ENCODE assay signal across 12 mouse cellular contexts in genomic region chr1:43360291-43360690, GRCm38 (mm10).
A peak's percentile ranks its signal among the peaks of the same experiment; 100 is the strongest.
DNase-seq lines count a peak whose midpoint lies in the region; ATAC-seq and TF ChIP-seq lines count a peak whose summit lies in the region.
"Had no signal": no experiment of that assay in that cellular context is flagged by ENCODE, and none has a peak within 500 bp of the region (broad histone marks: within the 10 kb centered on the region; RNA-seq: fewer than 3 reads in every experiment).

No protein-coding gene starts in this region.

- H3K9me3 ChIP-seq in forebrain, embryonic 10.5 days = no peaks in the 10 kb centered on the region
- H3K9me3 ChIP-seq in forebrain, embryonic 12.5 days = no peaks in the 10 kb centered on the region
- H3K9me3 ChIP-seq in midbrain, embryonic 12.5 days = no peaks in the 10 kb centered on the region
- no peaks in the 10 kb centered on the region for H3K9me3 ChIP-seq in midbrain, embryonic 13.5 days
- H3K9me3 ChIP-seq in lung, embryonic 14.5 days (ENCODE audit: low read depth, low read length) = no peaks in the 10 kb centered on the region
- H3K9me3 ChIP-seq in neural tube, embryonic 15.5 days (replicated peaks) = no peaks in the 10 kb centered on the region

- no peak for TF ChIP-seq CTCF in lung, embryonic 14.5 days (IDR thresholded peaks at IDR 0.05; ENCODE audit: low read depth)

- peaks cover 27% of the 10 kb centered on the region for H3K4me1 ChIP-seq in forebrain, embryonic 10.5 days
- H3K4me1 ChIP-seq in forebrain, embryonic 12.5 days = peaks cover 19% of the 10 kb centered on the region
- H3K4me1 ChIP-seq in midbrain, embryonic 12.5 days = peaks cover 25% of the 10 kb centered on the region
- H3K4me1 ChIP-seq in midbrain, embryonic 13.5 days (replicated peaks) = peaks cover 18% of the 10 kb centered on the region
- peaks cover 18% of the 10 kb centered on the region for H3K4me1 ChIP-seq in lung, embryonic 14.5 days (ENCODE audit: insufficient read depth)
- H3K4me1 ChIP-seq in neural tube, embryonic 15.5 days = peaks cover 21% of the 10 kb centered on the region

- H3K4me2 ChIP-seq in forebrain, embryonic 12.5 days = no peak overlapping the region
- H3K4me2 ChIP-seq in midbrain, embryonic 12.5 days (replicated peaks) = no peak overlapping the region
- H3K4me2 ChIP-seq in midbrain, embryonic 13.5 days (replicated peaks) = no peak overlapping the region
- H3K4me2 ChIP-seq in lung, embryonic 14.5 days = peak overlapping the region; percentile 18; the same call in 1 of the 2 replicates
- H3K4me2 ChIP-seq in neural tube, embryonic 15.5 days = no peak overlapping the region; the same call in 1 of the 2 replicates

- ATAC-seq in forebrain, embryonic 12.5 days (ENCODE audit: low FRiP score) = no peak
- ATAC-seq in midbrain, embryonic 12.5 days (ENCODE audit: low FRiP score, low read depth) = no peak
- ATAC-seq in midbrain, embryonic 13.5 days = no peak
- peak; percentile 75 for ATAC-seq in lung, embryonic 14.5 days (ENCODE audit: insufficient read depth)
- ATAC-seq in neural tube, embryonic 15.5 days (ENCODE audit: low FRiP score) = peak; percentile 16; the same call in 1 of the 2 replicates
- ATAC-seq in megakaryocyte progenitor cell, adult 5-6 weeks (replicated peaks; ENCODE audit: poor library complexity) = no peak

- 73% methylated on average over 8 of the region's 8 CpGs for WGBS in forebrain, embryonic 10.5 days
- WGBS in forebrain, embryonic 12.5 days = 64% methylated on average over 8 of the region's 8 CpGs
- 52% methylated on average over 8 of the region's 8 CpGs for WGBS in midbrain, embryonic 12.5 days
- 50% methylated on average over 8 of the region's 8 CpGs for whole genome bisulfite sequencing in midbrain, embryonic 13.5 days
- WGBS in lung, embryonic 14.5 days = 10% methylated on average over 8 of the region's 8 CpGs
- 13% methylated on average over 8 of the region's 8 CpGs for WGBS in neural tube, embryonic 15.5 days

- no peak overlapping the region for H3K9ac ChIP-seq in forebrain, embryonic 12.5 days
- H3K9ac ChIP-seq in midbrain, embryonic 12.5 days (replicated peaks) = 0 out of 2 replicates have a peak overlapping the region, but pooled peaks have one; percentile 31
- H3K9ac ChIP-seq in midbrain, embryonic 13.5 days (replicated peaks) = no peak overlapping the region
- H3K9ac ChIP-seq in lung, embryonic 14.5 days = no peak overlapping the region
- no peak overlapping the region for H3K9ac ChIP-seq in neural tube, embryonic 15.5 days (replicated peaks)

- DNase-seq in forebrain, embryonic 10.5 days (ENCODE audit: extremely low spot score, low spot score) = no peak
- peak; percentile 83 for DNase-seq in lung, embryonic 14.5 days
- DNase-seq in adrenal gland, adult 8-10 months = no peak
- DNase-seq: adrenal gland, adult 2 months; cerebellum, adult 11-12 months; kidney, adult 2 months; thymus, adult 18-20 months had no signal

- peak overlapping the region; percentile 44; the same call in 1 of the 2 replicates for H3K27ac ChIP-seq in forebrain, embryonic 10.5 days
- no peak overlapping the region for H3K27ac ChIP-seq in forebrain, embryonic 12.5 days
- no peak overlapping the region for H3K27ac ChIP-seq in midbrain, embryonic 12.5 days (replicated peaks)
- no peak overlapping the region for H3K27ac ChIP-seq in midbrain, embryonic 13.5 days
- peak overlapping the region; percentile 69 for H3K27ac ChIP-seq in lung, embryonic 14.5 days (ENCODE audit: low read depth)
- H3K27ac ChIP-seq in neural tube, embryonic 15.5 days (replicated peaks) = no peak overlapping the region

- no peak overlapping the region for H3K4me3 ChIP-seq in forebrain, embryonic 10.5 days
- no peak overlapping the region for H3K4me3 ChIP-seq in forebrain, embryonic 12.5 days (replicated peaks)
- H3K4me3 ChIP-seq in midbrain, embryonic 12.5 days = no peak overlapping the region
- no peak overlapping the region for H3K4me3 ChIP-seq in midbrain, embryonic 13.5 days (replicated peaks)
- no peak overlapping the region for H3K4me3 ChIP-seq in lung, embryonic 14.5 days (ENCODE audit: low read depth, low read length)
- H3K4me3 ChIP-seq in neural tube, embryonic 15.5 days (replicated peaks) = no peak overlapping the region

- peaks cover 14% of the 10 kb centered on the region; the same call in 1 of the 2 replicates for H3K27me3 ChIP-seq in forebrain, embryonic 10.5 days (ENCODE audit: poor library complexity, severe bottlenecking)
- 0 out of 2 replicates have a peak, but pooled peaks cover 4% of the 10 kb centered on the region for H3K27me3 ChIP-seq in forebrain, embryonic 12.5 days
- H3K27me3 ChIP-seq in midbrain, embryonic 12.5 days = peaks cover 8% of the 10 kb centered on the region; the same call in 1 of the 2 replicates
- no peaks in the 10 kb centered on the region for H3K27me3 ChIP-seq in midbrain, embryonic 13.5 days
- no peaks in the 10 kb centered on the region for H3K27me3 ChIP-seq in lung, embryonic 14.5 days (ENCODE audit: insufficient read depth, low read length)
- H3K27me3 ChIP-seq in neural tube, embryonic 15.5 days (replicated peaks) = no peaks in the 10 kb centered on the region

- H3K36me3 ChIP-seq in forebrain, embryonic 10.5 days (replicated peaks) = no peaks in the 10 kb centered on the region
- no peaks in the 10 kb centered on the region for H3K36me3 ChIP-seq in forebrain, embryonic 12.5 days (replicated peaks)
- no peaks in the 10 kb centered on the region for H3K36me3 ChIP-seq in midbrain, embryonic 12.5 days
- no peaks in the 10 kb centered on the region for H3K36me3 ChIP-seq in midbrain, embryonic 13.5 days
- H3K36me3 ChIP-seq in lung, embryonic 14.5 days (ENCODE audit: insufficient read depth) = no peaks in the 10 kb centered on the region
- H3K36me3 ChIP-seq in neural tube, embryonic 15.5 days = no peaks in the 10 kb centered on the region

Comparison
In these comparisons a context has a peak if more than half of its experiments do, and no peak if none do; other contexts are left out.
1. H3K27ac ChIP-seq: peak in forebrain, embryonic 10.5 days (single experiment) and lung, embryonic 14.5 days (single experiment); none in forebrain, embryonic 12.5 days (single experiment), midbrain, embryonic 12.5 days (single experiment), midbrain, embryonic 13.5 days (single experiment) and neural tube, embryonic 15.5 days (single experiment).
2. ATAC-seq: peak in lung, embryonic 14.5 days (single experiment) and neural tube, embryonic 15.5 days (single experiment); none in forebrain, embryonic 12.5 days (single experiment), midbrain, embryonic 12.5 days (single experiment), midbrain, embryonic 13.5 days (single experiment) and megakaryocyte progenitor cell, adult 5-6 weeks (single experiment).